Mouse (Mus musculus) liver, adult 2 months (tissue): ENCODE data around the gene Cptp. TPM values are rescaled to one million over a fixed set of nuclear protein-coding genes. Genes with fewer than 3 reads are reported as not detected.

Experiments used
- DNase-seq: peaks from one replicate; pipeline ENCODE4 v3.0.0-alpha.2; 2011; ENCODE audit warnings: low read depth, low spot score; ENCODE audit errors: extremely low read depth
- H3K27ac ChIP-seq: fragments of 200-500 bp; replicated peaks from 2 replicates; pipeline ENCODE4 v1.5.1; 2012; ENCODE audit warnings: low read depth, mild to moderate bottlenecking, control low read depth, inconsistent platforms, low read length; ENCODE audit not compliant: insufficient read depth
- H3K27me3 ChIP-seq: fragments of 200-500 bp; 2 replicates; pipeline ENCODE4 v1.6.1; 2012; ENCODE audit warnings: mild to moderate bottlenecking, moderate library complexity, low read length, inconsistent platforms; ENCODE audit not compliant: control insufficient read depth, insufficient read depth
- H3K36me3 ChIP-seq: fragments of 200-500 bp; 2 replicates; pipeline ENCODE4 v1.6.1; 2012; ENCODE audit warnings: low read length, inconsistent platforms; ENCODE audit not compliant: control insufficient read depth, insufficient read depth
- H3K4me1 ChIP-seq: fragments of 200-500 bp; 2 replicates; pipeline ENCODE4 v1.6.1; 2011; ENCODE audit warnings: low read length; ENCODE audit not compliant: control insufficient read depth, insufficient read depth
- H3K4me3 ChIP-seq: fragments of 200-500 bp; 2 replicates; pipeline ENCODE4 v1.5.1; 2011; ENCODE audit warnings: low read depth, mild to moderate bottlenecking, control low read depth, low read length, moderate library complexity; ENCODE audit not compliant: insufficient read depth
- H3K79me2 ChIP-seq: fragments of 200-500 bp; 2 replicates; pipeline ENCODE4 v1.6.1; 2012; ENCODE audit warnings: inconsistent platforms, mild to moderate bottlenecking, low read length, moderate library complexity; ENCODE audit not compliant: control insufficient read depth, insufficient read depth
- H3K9ac ChIP-seq: fragments of 200-500 bp; 2 replicates; pipeline ENCODE4 v1.6.1; 2012; ENCODE audit warnings: low read depth, mild to moderate bottlenecking, control low read depth, inconsistent platforms, low read length
- CTCF ChIP-seq: fragments of 200-500 bp; IDR thresholded peaks from 2 replicates; pipeline ENCODE4 v1.5.1; 2011; ENCODE audit warnings: low read depth, low read length, control low read depth
- POLR2A ChIP-seq: fragments of 200-500 bp; IDR thresholded peaks from 2 replicates; pipeline ENCODE4 v1.6.1; 2011; ENCODE audit warnings: low read length, control low read depth; ENCODE audit not compliant: insufficient read depth; ENCODE audit errors: extremely low read depth
- WGBS: fragments of 180-500 bp; shearing (Covaris S2); methylation state at CpG from one replicate; pipeline ENCODE4 v1.1.7; 2018; 5-methylcytosine and 5-hydroxymethylcytosine counted together
- polyA plus RNA-seq: library from polyadenylated mRNA; depleted of rRNA; stranded (reverse); fragments of >200 nt; gene quantifications from 2 replicates; pipeline ENCODE4 v1.2.3, GENCODE M21; 2012
- total RNA-seq: library from RNA; depleted of rRNA; stranded (reverse); fragments of >200 nt; gene quantifications from 2 replicates; pipeline ENCODE4 v1.2.3, GENCODE M21; 2014

The Cptp gene
- total and polyA plus RNA-seq, 2 experiments, result 5.7 to 48.6 TPM

DNA sequence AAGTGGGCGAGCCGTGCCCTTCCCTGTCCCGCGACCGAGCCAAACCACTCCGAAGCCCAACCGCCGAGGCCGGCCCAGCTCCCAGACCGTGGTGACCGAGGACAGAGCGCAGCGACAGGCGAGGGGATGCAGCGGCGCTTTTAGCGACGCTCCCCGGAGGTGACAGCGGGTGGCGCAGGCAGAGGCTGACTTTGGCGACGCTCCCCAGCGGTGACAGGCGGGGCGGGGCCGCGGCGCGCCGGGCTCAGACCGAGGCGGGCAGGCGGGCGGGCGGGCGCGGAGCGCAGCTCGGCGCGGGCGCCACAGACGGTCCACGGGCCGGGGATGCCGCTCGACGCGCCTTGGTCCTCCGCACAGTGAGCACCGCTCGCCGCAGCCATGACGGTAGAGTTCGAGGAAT, 22.8 kb upstream of the Cptp start:
- under 1% methylated on average over 52 of the region's 56 CpGs for WGBS
- Histone ChIP-seq H3K9ac (peak overlapping the region; percentile 90), H3K4me1 (peaks cover 3% of the 10 kb centered on the region; the same call in 1 of the 2 replicates), H3K27ac (peak overlapping the region; percentile 97), H3K79me2 (peaks cover 8% of the 10 kb centered on the region; the same call in 1 of the 2 replicates), H3K4me3 (peak overlapping the region; percentile 87), H3K36me3 (peaks cover 3% of the 10 kb centered on the region; the same call in 1 of the 2 replicates), H3K27me3 (no peaks in the 10 kb centered on the region)
- TF ChIP-seq POLR2A (0 out of 2 replicates have a peak, but pooled peaks have one; percentile 38), CTCF (no peak; the same call in 1 of the 2 replicates)
- peak; percentile 58 for DNase-seq

DNA sequence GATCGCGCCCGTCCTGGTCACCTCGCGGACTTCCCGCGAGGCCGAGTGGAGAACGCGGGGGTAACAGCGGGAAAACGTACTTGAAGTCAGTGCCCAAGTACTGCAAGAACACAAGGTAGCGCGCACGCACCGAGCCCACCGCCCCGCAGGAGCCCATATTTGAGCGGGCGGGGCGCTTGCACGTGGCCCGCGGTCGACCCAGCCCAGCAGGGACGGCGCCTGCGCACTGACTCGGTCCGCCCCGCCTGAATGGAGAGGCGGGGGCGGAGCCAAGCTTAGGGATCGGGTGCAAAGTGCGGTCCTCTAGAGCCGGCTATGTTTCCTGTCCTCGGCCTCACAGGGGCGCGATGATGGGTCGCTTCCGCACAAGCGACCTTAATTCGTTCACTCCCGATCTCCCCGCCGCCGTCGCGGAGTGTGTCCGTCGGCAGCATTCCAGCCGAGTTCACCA, 22.3 kb upstream of the Cptp start, which contains the start of the genes Pusl1 and Acap3:
TSS of gene Pusl1 (minus strand) at position 231 of the 451 bp plus-strand sequence.
TSS of gene Acap3 (plus strand) at position 272 of the 451 bp plus-strand sequence.
- no peaks in the 10 kb centered on the region for H3K27me3 ChIP-seq

DNA sequence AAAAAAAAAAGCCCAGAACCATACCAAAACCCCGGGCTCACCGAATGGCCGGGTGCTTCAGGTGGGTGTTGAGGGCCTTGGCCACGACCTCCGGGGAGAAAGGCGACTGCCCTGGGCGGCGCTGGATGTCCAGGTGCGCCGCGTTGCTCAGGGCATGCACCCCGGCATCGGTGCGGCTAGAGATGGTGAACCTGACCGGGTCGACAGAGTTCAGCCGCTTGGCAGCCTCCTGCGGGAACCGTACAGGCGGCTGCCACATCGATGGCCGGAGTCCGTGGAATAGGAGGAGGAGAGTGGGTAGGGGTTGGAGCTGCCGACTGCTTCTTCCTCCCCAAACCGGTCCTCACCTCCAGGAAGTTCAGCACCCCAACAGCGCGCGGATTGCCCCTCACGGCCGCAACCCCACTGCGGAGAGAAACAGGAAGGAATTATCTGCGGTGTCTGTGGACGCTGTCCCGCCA, 21.8 kb upstream of the Cptp start:
- Histone ChIP-seq H3K9ac (peak overlapping the region; percentile 79), H3K36me3 (peaks cover 8% of the 10 kb centered on the region; the same call in 1 of the 2 replicates), H3K4me3 (peak overlapping the region; percentile 87), H3K27ac (peak overlapping the region; percentile 30; the same call in 1 of the 2 replicates), H3K4me1 (peaks cover 3% of the 10 kb centered on the region; the same call in 1 of the 2 replicates), H3K27me3 (no peaks in the 10 kb centered on the region), H3K79me2 (peaks cover 8% of the 10 kb centered on the region; the same call in 1 of the 2 replicates)
- under 1% methylated on average over 34 of the region's 34 CpGs for WGBS
- peak; percentile 41 for DNase-seq
- TF ChIP-seq CTCF, result no peak
- no peak for TF ChIP-seq POLR2A

More for the DNA sequence above, 22.3 kb upstream of the Cptp start, which contains the start of the genes Pusl1 and Acap3:
- TF ChIP-seq CTCF (no peak), POLR2A (no peak)
- Histone ChIP-seq H3K4me3 (peak within 1 kb of the TSS; percentile 87), H3K36me3 (peaks cover 8% of the 10 kb centered on the region; the same call in 1 of the 2 replicates), H3K79me2 (peaks cover 8% of the 10 kb centered on the region; the same call in 1 of the 2 replicates), H3K27ac (peak within 1 kb of the TSS; percentile 97), H3K4me1 (peaks cover 3% of the 10 kb centered on the region; the same call in 1 of the 2 replicates), H3K9ac (peak within 1 kb of the TSS; percentile 90)
- DNase-seq, result peak; percentile 76
- WGBS, result under 1% methylated on average over 52 of the region's 52 CpGs

DNA sequence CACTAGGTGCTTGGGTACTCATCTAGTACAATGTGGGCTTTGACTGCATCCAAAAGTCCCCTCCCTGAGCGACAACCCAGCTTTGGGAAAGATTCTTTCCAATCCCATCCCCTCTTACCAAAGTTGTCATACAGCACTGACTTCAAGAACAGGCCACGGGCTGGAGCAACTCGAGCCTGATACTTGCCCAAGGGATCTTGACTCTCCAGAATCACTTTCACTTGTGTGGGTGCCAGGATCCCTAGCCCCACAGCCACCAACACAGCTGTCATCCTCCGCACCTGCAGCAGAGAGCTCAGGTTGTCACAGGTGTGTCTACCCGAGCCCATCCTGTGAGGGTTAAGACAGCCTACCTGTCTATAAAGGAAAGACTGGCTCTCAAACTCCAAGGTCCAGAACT, 20.1 kb upstream of the Cptp start:
- 95% methylated on average over 5 of the region's 5 CpGs for WGBS
- H3K4me1 ChIP-seq, result peaks cover 3% of the 10 kb centered on the region; the same call in 1 of the 2 replicates
- H3K4me3 ChIP-seq, result no peak overlapping the region

DNA sequence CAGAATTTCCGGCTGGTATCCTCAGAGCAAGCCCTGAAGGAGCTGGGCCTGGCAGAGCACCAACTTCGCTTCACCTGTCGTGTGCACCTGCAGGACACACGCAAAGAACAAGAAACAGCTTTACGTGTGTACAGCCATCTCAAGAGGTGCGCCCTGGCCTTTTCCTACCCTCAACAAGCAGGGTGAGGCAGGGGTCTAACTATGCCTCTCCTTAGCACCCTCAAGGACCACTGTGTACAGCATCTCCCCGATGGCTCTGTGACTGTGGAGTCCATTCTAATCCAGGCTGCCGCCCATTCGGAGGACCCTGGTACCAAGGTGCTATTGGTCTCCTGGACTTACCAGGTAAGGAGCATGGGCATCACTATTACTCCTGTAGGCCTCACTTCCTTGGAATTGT, 18.9 kb upstream of the Cptp start:
- H3K27ac ChIP-seq, result no peak overlapping the region
- H3K79me2 ChIP-seq, result peaks cover 3% of the 10 kb centered on the region; the same call in 1 of the 2 replicates
- DNase-seq, result no peak
- TF ChIP-seq CTCF, result no peak
- no peak for TF ChIP-seq POLR2A
- H3K27me3 ChIP-seq, result no peaks in the 10 kb centered on the region
- no peak overlapping the region for H3K4me3 ChIP-seq
- H3K9ac ChIP-seq, result no peak overlapping the region
- H3K4me1 ChIP-seq, result peaks cover under 1% of the 10 kb centered on the region; the same call in 1 of the 2 replicates
- WGBS, result 96% methylated on average over 9 of the region's 9 CpGs
- H3K36me3 ChIP-seq, result peaks cover 14% of the 10 kb centered on the region; the same call in 1 of the 2 replicates

More for the DNA sequence above, 20.1 kb upstream of the Cptp start:
- no peak for DNase-seq
- H3K79me2 ChIP-seq, result peaks cover 4% of the 10 kb centered on the region; the same call in 1 of the 2 replicates
- TF ChIP-seq POLR2A (no peak), CTCF (no peak)
- H3K9ac ChIP-seq, result no peak overlapping the region
- H3K27me3 ChIP-seq, result no peaks in the 10 kb centered on the region
- no peak overlapping the region for H3K27ac ChIP-seq
- peaks cover 14% of the 10 kb centered on the region; the same call in 1 of the 2 replicates for H3K36me3 ChIP-seq

DNA sequence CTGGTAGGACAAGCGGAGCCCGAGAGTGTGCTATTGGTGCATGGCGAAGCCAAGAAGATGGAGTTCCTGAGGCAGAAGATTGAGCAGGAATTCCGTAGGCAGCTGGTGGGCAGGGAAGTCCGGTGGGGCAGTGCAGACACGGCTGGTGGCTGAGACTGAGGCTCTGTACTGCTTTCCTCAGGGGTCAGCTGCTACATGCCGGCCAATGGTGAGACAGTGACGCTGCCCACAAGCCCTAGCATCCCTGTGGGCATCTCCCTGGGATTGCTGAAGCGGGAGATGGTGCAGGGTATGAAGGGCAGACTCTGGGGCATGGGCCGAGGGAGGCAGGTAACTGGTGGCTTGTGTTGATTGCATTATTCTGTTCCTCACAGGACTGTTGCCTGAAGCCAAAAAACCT, 18.4 kb upstream of the Cptp start:
- no peak for DNase-seq
- no peaks in the 10 kb centered on the region for H3K79me2 ChIP-seq
- H3K27me3 ChIP-seq, result no peaks in the 10 kb centered on the region
- no peak overlapping the region for H3K27ac ChIP-seq
- no peak overlapping the region for H3K9ac ChIP-seq
- no peak overlapping the region for H3K4me3 ChIP-seq
- no peak for TF ChIP-seq CTCF
- no peak for TF ChIP-seq POLR2A
- 94% methylated on average over 10 of the region's 10 CpGs for WGBS
- peaks cover 14% of the 10 kb centered on the region; the same call in 1 of the 2 replicates for H3K36me3 ChIP-seq
- no peaks in the 10 kb centered on the region for H3K4me1 ChIP-seq
